Mouse (Mus musculus): ENCODE results near the gene B3gat3. TPM values are rescaled to one million over a fixed set of nuclear protein-coding genes. Genes with fewer than 3 reads are reported as not detected.
A peak's percentile ranks its signal among the peaks of the same experiment; 100 is the strongest.

B3gat3 gene
- polyA plus RNA-seq, 1 experiment from 2014 or later = 44.0 TPM

DNA sequence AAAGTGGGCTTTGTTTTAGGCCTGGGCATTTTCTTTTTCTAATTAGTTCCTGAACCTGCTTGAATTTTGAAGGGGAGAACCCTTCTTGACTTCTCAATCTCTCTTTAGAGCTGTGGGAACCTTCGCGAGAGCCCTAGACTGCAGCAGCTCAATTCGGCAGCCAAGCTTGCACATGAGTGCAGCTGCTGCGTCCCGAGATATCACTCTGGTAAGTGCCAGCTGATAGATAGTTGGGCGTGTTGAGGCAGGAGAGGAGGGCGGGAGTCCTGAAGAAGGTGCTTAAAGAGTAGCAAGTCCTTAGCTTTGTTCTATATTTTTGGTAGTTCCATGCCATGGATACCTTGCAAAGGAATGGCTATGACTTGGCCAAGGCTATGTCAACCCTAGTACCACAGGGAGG lies 26.8 kb downstream of the B3gat3 start:
- Histone ChIP-seq H3K27ac (ENCODE audit: low read length) (no peak overlapping the region), H3K9ac (ENCODE audit: low read depth, low read length) (no peak overlapping the region), H3K36me3 (ENCODE audit: control insufficient read depth, insufficient read depth, low read length) (peaks cover 27% of the 10 kb centered on the region), H3K4me1 (ENCODE audit: control insufficient read depth, insufficient read depth, low read length) (peaks cover 19% of the 10 kb centered on the region), H3K27me3 (replicated peaks; ENCODE audit: control insufficient read depth, insufficient read depth, low read length) (no peaks in the 10 kb centered on the region), H3K9me3 (ENCODE audit: control insufficient read depth, low read length) (no peaks in the 10 kb centered on the region), H3K4me2 (ENCODE audit: low read depth, low read length) (no peak overlapping the region), H3K4me3 (ENCODE audit: low read length) (no peak overlapping the region)
- ATAC-seq = no peak
- WGBS = 92% methylated on average over 7 of the region's 7 CpGs

DNA sequence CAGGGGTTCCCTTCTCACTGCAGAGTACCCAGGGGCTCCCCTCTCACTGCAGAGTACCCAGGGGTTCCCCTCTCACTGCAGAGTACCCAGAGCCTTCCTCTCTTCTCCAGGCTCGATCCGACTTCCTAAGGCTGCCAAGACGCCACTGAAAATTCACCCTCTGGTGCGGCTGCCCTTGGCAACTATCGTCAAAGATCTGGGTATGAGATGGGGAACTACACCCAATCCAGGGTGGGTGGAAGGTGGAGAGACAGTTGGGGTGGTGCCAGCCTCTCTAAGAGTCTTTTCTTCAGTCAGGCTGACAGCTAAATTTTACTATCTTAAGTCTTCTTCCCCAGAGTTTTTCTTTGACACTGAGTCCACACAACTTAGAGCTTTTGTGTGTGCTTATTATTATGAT lies 30.0 kb downstream of the B3gat3 start:
- ATAC-seq = no peak
- Histone ChIP-seq H3K9me3 (ENCODE audit: control insufficient read depth, low read length) (no peaks in the 10 kb centered on the region), H3K4me3 (ENCODE audit: low read length) (no peak overlapping the region), H3K4me2 (ENCODE audit: low read depth, low read length) (no peak overlapping the region), H3K9ac (ENCODE audit: low read depth, low read length) (no peak overlapping the region), H3K27me3 (replicated peaks; ENCODE audit: control insufficient read depth, insufficient read depth, low read length) (no peaks in the 10 kb centered on the region), H3K4me1 (ENCODE audit: control insufficient read depth, insufficient read depth, low read length) (peaks cover 9% of the 10 kb centered on the region), H3K36me3 (ENCODE audit: control insufficient read depth, insufficient read depth, low read length) (peaks cover 27% of the 10 kb centered on the region), H3K27ac (ENCODE audit: low read length) (no peak overlapping the region)
- 91% methylated on average over 5 of the region's 5 CpGs for WGBS

DNA sequence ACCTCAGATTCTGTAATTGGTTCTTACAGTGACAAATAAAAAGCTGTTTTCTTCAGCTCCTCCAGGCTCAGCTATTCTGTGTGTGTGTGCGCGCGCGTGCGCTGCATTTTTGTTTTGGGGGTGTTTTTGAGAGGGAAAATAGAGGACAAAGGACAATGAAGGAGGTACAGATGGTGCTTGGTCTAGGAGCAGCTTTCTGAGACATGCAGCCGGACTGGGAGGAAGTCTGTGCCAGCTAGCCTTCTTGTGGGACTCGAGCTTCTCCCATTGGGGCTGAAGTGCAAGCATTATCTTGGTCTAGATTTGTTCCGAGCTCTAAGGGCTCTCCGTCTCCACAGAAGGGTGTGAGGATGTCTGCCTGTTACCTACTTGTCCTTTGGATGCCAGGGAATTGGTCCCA lies 32.1 kb downstream of the B3gat3 start:
- Histone ChIP-seq H3K9ac (ENCODE audit: low read depth, low read length) (no peak overlapping the region), H3K27me3 (replicated peaks; ENCODE audit: control insufficient read depth, insufficient read depth, low read length) (no peaks in the 10 kb centered on the region), H3K9me3 (ENCODE audit: control insufficient read depth, low read length) (no peaks in the 10 kb centered on the region), H3K4me2 (ENCODE audit: low read depth, low read length) (no peak overlapping the region), H3K27ac (ENCODE audit: low read length) (no peak overlapping the region; the same call in 1 of the 2 replicates), H3K4me1 (ENCODE audit: control insufficient read depth, insufficient read depth, low read length) (peaks cover 9% of the 10 kb centered on the region), H3K36me3 (ENCODE audit: control insufficient read depth, insufficient read depth, low read length) (peaks cover 18% of the 10 kb centered on the region), H3K4me3 (ENCODE audit: low read length) (no peak overlapping the region)
- WGBS = 88% methylated on average over 9 of the region's 9 CpGs
- no peak for ATAC-seq

DNA sequence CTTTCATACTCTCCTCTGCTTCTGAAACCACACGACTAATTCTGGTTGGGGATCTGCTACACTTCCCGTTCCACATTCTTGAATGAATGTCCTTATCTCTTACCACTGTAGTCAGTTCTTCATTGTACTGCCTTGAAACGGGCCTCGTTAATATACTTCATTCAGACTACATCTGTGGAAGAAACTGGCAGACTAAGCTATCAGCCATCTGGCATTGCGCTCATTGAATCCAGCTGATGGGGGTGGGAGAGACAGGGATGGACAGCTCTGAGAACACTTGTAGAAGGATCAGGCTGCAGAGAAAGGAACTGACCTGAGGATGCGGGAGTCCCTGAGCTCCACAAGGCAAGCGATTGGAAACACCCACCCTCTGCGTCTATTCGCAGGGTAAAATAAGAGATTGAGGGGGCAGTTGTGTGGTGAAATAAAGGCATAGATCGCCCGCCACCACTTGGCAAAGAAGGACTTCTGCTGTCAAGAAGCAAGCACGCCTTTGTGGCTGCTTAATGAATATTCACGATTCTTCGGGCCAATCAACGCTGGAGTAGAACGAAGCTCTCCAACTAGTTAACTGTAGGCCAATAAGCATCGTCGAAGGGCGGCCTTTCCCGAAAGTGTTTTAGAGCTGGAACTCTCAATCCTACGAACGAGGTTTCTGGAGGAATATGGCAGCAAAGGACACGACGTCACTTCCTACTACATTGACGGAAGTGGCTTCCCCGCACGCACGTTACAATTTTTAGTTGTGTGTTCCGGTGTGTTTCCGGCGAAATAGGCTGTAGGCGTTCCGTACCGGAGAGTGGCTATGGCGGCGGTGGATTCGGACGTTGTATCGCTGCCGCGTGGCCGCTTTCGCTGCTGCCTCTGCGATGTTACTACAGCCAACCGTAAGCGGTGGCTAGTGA lies 33.2 kb downstream of the B3gat3 start, which contains the start of gene Tut1:
Gene Tut1 (plus strand): TSS at position 713 of the 905 bp plus-strand sequence.
- 3% methylated on average over 46 of the region's 46 CpGs for WGBS
- Histone ChIP-seq H3K9ac (ENCODE audit: low read depth, low read length) (peak within 1 kb of the TSS; percentile 82), H3K4me3 (ENCODE audit: low read length) (peak within 1 kb of the TSS; percentile 75), H3K4me1 (ENCODE audit: control insufficient read depth, insufficient read depth, low read length) (peaks cover 9% of the 10 kb centered on the region), H3K27me3 (replicated peaks; ENCODE audit: control insufficient read depth, insufficient read depth, low read length) (no peaks in the 10 kb centered on the region), H3K4me2 (ENCODE audit: low read depth, low read length) (peak within 1 kb of the TSS; percentile 84), H3K9me3 (ENCODE audit: control insufficient read depth, low read length) (no peaks in the 10 kb centered on the region), H3K27ac (ENCODE audit: low read length) (peak within 1 kb of the TSS; percentile 82), H3K36me3 (ENCODE audit: control insufficient read depth, insufficient read depth, low read length) (peaks cover 7% of the 10 kb centered on the region)
- ATAC-seq = peak; percentile 96

DNA sequence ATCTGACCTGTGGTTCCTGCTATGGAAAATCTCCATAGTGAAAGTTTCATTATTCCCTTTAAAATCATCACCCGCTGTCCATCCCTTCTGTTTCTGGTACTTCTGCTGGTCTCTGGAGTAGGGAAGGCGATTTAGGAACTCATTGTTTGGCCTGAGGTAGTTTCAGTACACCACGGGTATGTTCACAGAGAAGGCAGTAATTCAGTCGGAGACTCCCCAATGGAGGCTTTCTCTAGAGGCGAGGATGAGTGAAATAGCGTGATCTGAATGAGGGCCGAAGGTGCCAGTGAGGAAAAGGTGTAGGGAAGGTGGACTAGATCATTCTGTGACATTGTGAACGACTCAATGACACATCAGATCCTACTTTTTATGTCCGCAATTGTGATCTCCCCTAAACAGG lies 34.0 kb downstream of the B3gat3 start:
- Histone ChIP-seq H3K9me3 (ENCODE audit: control insufficient read depth, low read length) (no peaks in the 10 kb centered on the region), H3K4me1 (ENCODE audit: control insufficient read depth, insufficient read depth, low read length) (peaks cover 9% of the 10 kb centered on the region), H3K27me3 (replicated peaks; ENCODE audit: control insufficient read depth, insufficient read depth, low read length) (no peaks in the 10 kb centered on the region), H3K36me3 (ENCODE audit: control insufficient read depth, insufficient read depth, low read length) (peaks cover 7% of the 10 kb centered on the region), H3K27ac (ENCODE audit: low read length) (peak overlapping the region; percentile 82), H3K4me2 (ENCODE audit: low read depth, low read length) (peak overlapping the region; percentile 84), H3K4me3 (ENCODE audit: low read length) (peak overlapping the region; percentile 75), H3K9ac (ENCODE audit: low read depth, low read length) (peak overlapping the region; percentile 82)
- WGBS = 11% methylated on average over 9 of the region's 9 CpGs
- no peak for ATAC-seq

DNA sequence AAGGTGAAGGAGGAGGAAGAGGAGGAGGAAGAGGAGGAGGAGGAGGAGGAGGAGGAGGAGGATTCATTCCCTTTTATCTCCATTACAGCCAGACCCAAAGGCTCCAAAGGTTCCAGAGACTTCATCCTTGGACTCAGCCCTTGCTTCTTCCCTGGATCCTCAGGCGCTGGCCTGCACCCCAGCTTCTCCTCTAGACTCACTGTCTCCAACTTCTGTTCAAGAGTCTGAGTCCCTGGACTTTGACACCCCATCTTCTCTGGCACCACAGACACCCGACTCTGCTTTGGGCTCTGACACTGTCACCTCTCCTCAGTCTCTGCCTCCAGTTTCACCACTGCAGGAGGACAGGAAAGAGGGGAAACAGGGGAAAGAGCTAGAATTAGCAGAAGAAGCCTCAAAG lies 42.1 kb downstream of the B3gat3 start:
- no peak for ATAC-seq
- WGBS = 82% methylated on average over 2 of the region's 2 CpGs
- no peaks in the 10 kb centered on the region for H3K27me3 ChIP-seq (replicated peaks; ENCODE audit: control insufficient read depth, insufficient read depth, low read length)
- H3K27ac ChIP-seq (ENCODE audit: low read length) = no peak overlapping the region
- H3K9me3 ChIP-seq (ENCODE audit: control insufficient read depth, low read length) = no peaks in the 10 kb centered on the region
- no peak overlapping the region for H3K4me3 ChIP-seq (ENCODE audit: low read length)
- no peak overlapping the region for H3K9ac ChIP-seq (ENCODE audit: low read depth, low read length)
- H3K36me3 ChIP-seq (ENCODE audit: control insufficient read depth, insufficient read depth, low read length) = peaks cover 13% of the 10 kb centered on the region
- peaks cover 7% of the 10 kb centered on the region for H3K4me1 ChIP-seq (ENCODE audit: control insufficient read depth, insufficient read depth, low read length)
- H3K4me2 ChIP-seq (ENCODE audit: low read depth, low read length) = no peak overlapping the region

DNA sequence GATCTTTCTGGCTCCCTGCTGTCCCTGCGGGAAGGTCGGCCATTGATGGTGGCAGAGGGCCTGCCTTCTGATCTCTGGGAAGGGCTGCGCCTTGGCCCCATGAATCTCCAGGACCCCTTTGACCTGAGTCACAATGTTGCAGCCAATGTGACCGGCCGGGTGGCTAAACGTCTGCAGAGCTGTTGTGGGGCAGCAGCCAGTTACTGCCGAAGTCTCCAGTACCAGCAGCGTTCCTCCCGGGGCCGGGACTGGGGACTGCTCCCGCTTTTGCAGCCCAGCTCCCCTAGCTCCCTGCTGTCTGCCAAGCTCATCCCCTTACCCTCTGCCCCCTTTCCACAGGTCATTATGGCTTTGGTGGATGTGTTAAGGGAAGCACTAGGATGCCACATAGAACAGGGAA lies 44.9 kb downstream of the B3gat3 start:
- Histone ChIP-seq H3K9me3 (ENCODE audit: control insufficient read depth, low read length) (no peaks in the 10 kb centered on the region), H3K4me3 (ENCODE audit: low read length) (no peak overlapping the region; the same call in 1 of the 2 replicates), H3K4me2 (ENCODE audit: low read depth, low read length) (no peak overlapping the region), H3K36me3 (ENCODE audit: control insufficient read depth, insufficient read depth, low read length) (peaks cover 16% of the 10 kb centered on the region), H3K4me1 (ENCODE audit: control insufficient read depth, insufficient read depth, low read length) (peaks cover 12% of the 10 kb centered on the region), H3K27me3 (replicated peaks; ENCODE audit: control insufficient read depth, insufficient read depth, low read length) (no peaks in the 10 kb centered on the region), H3K27ac (ENCODE audit: low read length) (peak overlapping the region; percentile 96; the same call in 1 of the 2 replicates), H3K9ac (ENCODE audit: low read depth, low read length) (peak overlapping the region; percentile 74; the same call in 1 of the 2 replicates)
- 84% methylated on average over 11 of the region's 11 CpGs for WGBS
- no peak for ATAC-seq

DNA sequence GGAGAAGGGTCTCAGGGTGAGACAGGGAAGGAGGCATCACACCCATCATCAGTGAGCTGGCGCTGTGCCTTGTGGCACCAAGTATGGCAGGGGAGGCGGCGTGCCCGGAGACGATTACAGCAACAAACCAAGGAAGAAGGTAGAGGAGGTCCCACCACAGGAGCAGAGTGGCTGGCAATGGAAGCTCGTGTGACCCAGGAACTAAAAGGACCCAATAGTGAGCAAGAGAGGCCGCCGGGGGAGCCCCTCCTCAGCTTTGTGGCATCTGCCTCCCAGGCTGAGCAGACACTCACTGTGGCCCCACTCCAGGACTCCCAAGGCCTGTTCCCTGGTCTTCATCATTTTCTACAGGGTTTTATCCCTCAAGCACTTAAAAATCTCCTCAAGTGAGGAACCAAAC lies 45.6 kb downstream of the B3gat3 start:
- no peaks in the 10 kb centered on the region for H3K27me3 ChIP-seq (replicated peaks; ENCODE audit: control insufficient read depth, insufficient read depth, low read length)
- ATAC-seq = no peak
- H3K4me3 ChIP-seq (ENCODE audit: low read length) = peak overlapping the region; percentile 63
- peak overlapping the region; percentile 96 for H3K27ac ChIP-seq (ENCODE audit: low read length)
- peak overlapping the region; percentile 73 for H3K4me2 ChIP-seq (ENCODE audit: low read depth, low read length)
- 70% methylated on average over 8 of the region's 8 CpGs for WGBS
- peak overlapping the region; percentile 74 for H3K9ac ChIP-seq (ENCODE audit: low read depth, low read length)
- no peaks in the 10 kb centered on the region for H3K9me3 ChIP-seq (ENCODE audit: control insufficient read depth, low read length)
- peaks cover 12% of the 10 kb centered on the region for H3K4me1 ChIP-seq (ENCODE audit: control insufficient read depth, insufficient read depth, low read length)
- H3K36me3 ChIP-seq (ENCODE audit: control insufficient read depth, insufficient read depth, low read length) = peaks cover 22% of the 10 kb centered on the region

DNA sequence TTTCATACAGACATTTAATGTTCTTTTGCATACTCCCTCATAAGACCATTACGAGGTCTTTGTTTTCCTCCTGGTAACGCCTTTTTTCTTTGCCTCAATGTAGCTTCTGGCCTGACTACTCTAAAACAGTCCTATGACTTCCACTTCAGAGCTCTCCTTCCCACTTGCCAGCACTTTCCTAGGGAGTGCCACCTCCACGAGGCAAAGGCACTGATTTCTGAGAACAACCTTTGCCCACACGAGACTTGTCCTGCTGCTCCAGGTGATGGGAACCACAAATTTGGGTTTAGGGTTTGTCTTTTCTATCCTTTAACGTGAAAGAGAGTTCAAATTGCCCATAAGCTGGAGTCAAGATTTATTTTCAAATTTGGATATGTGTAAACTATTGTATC lies 46.0 kb downstream of the B3gat3 start:
- Histone ChIP-seq H3K27ac (ENCODE audit: low read length) (peak overlapping the region; percentile 96), H3K9me3 (ENCODE audit: control insufficient read depth, low read length) (no peaks in the 10 kb centered on the region), H3K4me2 (ENCODE audit: low read depth, low read length) (peak overlapping the region; percentile 73), H3K27me3 (replicated peaks; ENCODE audit: control insufficient read depth, insufficient read depth, low read length) (no peaks in the 10 kb centered on the region), H3K4me1 (ENCODE audit: control insufficient read depth, insufficient read depth, low read length) (peaks cover 12% of the 10 kb centered on the region), H3K9ac (ENCODE audit: low read depth, low read length) (peak overlapping the region; percentile 74), H3K36me3 (ENCODE audit: control insufficient read depth, insufficient read depth, low read length) (peaks cover 26% of the 10 kb centered on the region), H3K4me3 (ENCODE audit: low read length) (peak overlapping the region; percentile 63)
- ATAC-seq = peak; percentile 36
- WGBS = 25% methylated on average over 5 of the region's 5 CpGs

All from intestine, embryonic 16.5 days (tissue).